Mouse (Mus musculus): Measurements from ENCODE around the gene Brd4.

GRCm38 (mm10) chr17:32169518-32170225, 114.8 kb downstream of the Brd4 start:
- TF ChIP-seq CTCF (IDR thresholded peaks at IDR 0.05; ENCODE audit: low read depth) (no peak), EP300 (IDR thresholded peaks at IDR 0.05; ENCODE audit: low read depth) (peak; percentile 60; the same call in 1 of the 2 replicates)
